Mouse (Mus musculus): ENCODE data around the gene Gm15319.
"Not testable (repeated sequence)": the region's sequence is repeated elsewhere in the genome, so short reads cannot be mapped to it uniquely, and the experiment has no call there.

The Gm15319 gene

GRCm38 (mm10) chr8:20296803-20297702 lies 66.0 kb downstream of the Gm15319 start:
- DNase-seq, result peak; percentile 82 to 89

- DNase-seq, result not testable (repeated sequence)
These were observed 67.1 kb downstream of the Gm15319 start for GRCm38 (mm10) chr8:20295881-20296280.

- peak in 1 of 2 experiments; percentile 7 for DNase-seq
These were observed 68.2 kb downstream of the Gm15319 start for GRCm38 (mm10) chr8:20294826-20295225.

- not testable (repeated sequence) for DNase-seq
These were observed 69.0 kb downstream of the Gm15319 start for GRCm38 (mm10) chr8:20293966-20294365.

GRCm38 (mm10) chr8:20290015-20290414 lies 73.0 kb downstream of the Gm15319 start:
- DNase-seq, result not testable (repeated sequence)

GRCm38 (mm10) chr8:20288878-20289277 lies 74.1 kb downstream of the Gm15319 start:
- DNase-seq, result not testable (repeated sequence)

GRCm38 (mm10) chr8:20287706-20288105 lies 75.3 kb downstream of the Gm15319 start:
- not testable (repeated sequence) for DNase-seq

Data from cerebellum, postnatal 10 days (tissue).